Mouse (Mus musculus) liver, embryonic 14.5 days (tissue): ENCODE measurements at regions not wholly inside any gene's neighbourhood (a gene's known extent, or its start where the extent isn't known, plus 50 kb on each side); places are given as distances from the start of the nearest gene placed in this dataset.

Experiments used
- ATAC-seq: fragments of 200-750 bp; cut with Nextera tagmentation; 2 replicates; pipeline ENCODE4 v1.8.0; 2017; ENCODE audit warnings: moderate number of reproducible peaks, mild to moderate bottlenecking, moderate library complexity; ENCODE audit not compliant: insufficient read depth
- DNase-seq, 3 experiments: peaks; one replicate each; pipeline ENCODE4 v3.0.0-alpha.2; 2012 to 2013; ENCODE audit warnings: low read depth in 3 of 3, low spot score in 3 of 3
- H3K27ac ChIP-seq: fragments of 300-500 bp; sonication (generic); 2 replicates; pipeline ENCODE4 v1.5.1; 2014; ENCODE audit warnings: moderate library complexity, mild to moderate bottlenecking, control low read depth, inconsistent platforms
- H3K27me3 ChIP-seq: fragments of 300-500 bp; sonication (generic); 2 replicates; pipeline ENCODE4 v1.6.1; 2014; ENCODE audit warnings: mild to moderate bottlenecking, low read length, moderate library complexity; ENCODE audit not compliant: control insufficient read depth, insufficient read depth
- H3K36me3 ChIP-seq: fragments of 300-500 bp; sonication (generic); replicated peaks from 2 replicates; pipeline ENCODE4 v1.6.1; 2014; ENCODE audit warnings: low read depth; ENCODE audit not compliant: control insufficient read depth, insufficient read depth
- H3K4me1 ChIP-seq, 2 experiments: fragments of 200-500 bp in 1 of 2; fragments of 300-500 bp in 1 of 2; sonication (generic) in 1 of 2; replicated peaks; 2 replicates each; pipeline ENCODE4 v1.6.1; 2012 to 2014; ENCODE audit warnings: antibody characterized with exemption in 1 of 2, inconsistent platforms in 1 of 2, low read length in 1 of 2; ENCODE audit not compliant: control insufficient read depth in 2 of 2, insufficient read depth in 2 of 2
- H3K4me2 ChIP-seq: fragments of 300-500 bp; sonication (generic); 2 replicates; pipeline ENCODE4 v1.6.1; 2014; ENCODE audit warnings: low read depth, mild to moderate bottlenecking, control low read depth, moderate library complexity
- H3K4me3 ChIP-seq, 2 experiments: fragments of 200-500 bp in 1 of 2; fragments of 300-500 bp in 1 of 2; sonication (generic) in 1 of 2; 2 replicates each; pipeline ENCODE4 v1.5.1; 2012 to 2014; ENCODE audit warnings: low read depth in 2 of 2, low read length in 2 of 2, mild to moderate bottlenecking in 2 of 2, control low read depth in 1 of 2, inconsistent platforms in 1 of 2, moderate library complexity in 1 of 2; ENCODE audit not compliant: insufficient read depth in 1 of 2
- H3K9ac ChIP-seq: fragments of 300-500 bp; sonication (generic); replicated peaks from 2 replicates; pipeline ENCODE4 v1.6.1; 2014; ENCODE audit warnings: mild to moderate bottlenecking, control low read depth, moderate library complexity
- H3K9me3 ChIP-seq: fragments of 300-500 bp; sonication (generic); 2 replicates; pipeline ENCODE4 v1.6.1; 2016; ENCODE audit warnings: low read length, mixed read lengths; ENCODE audit not compliant: control insufficient read depth
- CTCF ChIP-seq: IDR thresholded peaks from 2 replicates; pipeline ENCODE4 v1.5.1; 2016; ENCODE audit warnings: antibody characterized with exemption, low read depth, control low read depth
- EP300 ChIP-seq: IDR thresholded peaks from 2 replicates; pipeline ENCODE4 v1.6.1; 2016; ENCODE audit warnings: antibody characterized with exemption, low read depth
- WGBS: fragments of 180-500 bp; shearing (Covaris S2); extraction: QIAGEN DNeasy Blood & Tissue Kit; methylation state at CpG from one replicate; pipeline ENCODE4 v1.1.7; 2014; ENCODE audit not compliant: insufficient replicate concordance; 5-methylcytosine and 5-hydroxymethylcytosine counted together

DNA sequence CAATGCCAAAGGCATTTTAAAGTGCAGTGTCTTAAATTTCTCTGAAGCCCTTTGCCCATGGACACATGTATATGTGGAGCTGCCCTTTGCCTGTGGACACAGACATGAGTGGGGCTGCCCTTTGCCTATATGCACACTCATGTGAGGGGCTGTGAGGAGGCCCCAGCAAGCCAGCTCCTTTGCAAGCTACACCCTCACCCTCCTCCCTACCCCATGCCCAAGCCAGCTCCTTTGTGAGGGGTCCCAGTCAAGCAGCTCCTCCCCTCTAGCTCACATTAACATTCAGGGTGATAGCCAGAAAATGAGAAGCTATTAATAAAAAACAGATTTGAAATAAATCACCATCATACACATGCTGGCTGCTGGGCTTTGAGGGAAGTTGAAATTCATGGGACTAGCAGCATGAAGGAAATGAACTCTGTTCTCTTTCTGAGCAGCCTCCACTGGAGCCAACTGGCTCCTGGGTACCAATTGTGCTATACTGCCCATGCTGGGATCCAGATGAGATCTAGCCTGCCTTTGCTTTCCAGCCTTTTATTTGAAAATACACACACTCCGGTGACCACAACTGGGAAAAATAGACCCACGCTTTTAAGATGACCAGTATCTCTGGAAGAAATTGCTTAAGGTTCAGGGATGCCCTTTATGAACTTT lies 151.4 kb downstream of the Abcc12 start:
- ATAC-seq (no peak), DNase-seq (no peak)
- Histone ChIP-seq H3K36me3 (no peaks in the 10 kb centered on the region), H3K9ac (no peak overlapping the region), H3K4me2 (no peak overlapping the region), H3K4me3 (no peak overlapping the region), H3K27me3 (no peaks in the 10 kb centered on the region), H3K4me1 (no peaks in the 10 kb centered on the region), H3K27ac (no peak overlapping the region), H3K9me3 (no peaks in the 10 kb centered on the region)
- TF ChIP-seq CTCF (no peak), EP300 (no peak)
- 80% methylated on average over 2 of the region's 2 CpGs for WGBS

DNA sequence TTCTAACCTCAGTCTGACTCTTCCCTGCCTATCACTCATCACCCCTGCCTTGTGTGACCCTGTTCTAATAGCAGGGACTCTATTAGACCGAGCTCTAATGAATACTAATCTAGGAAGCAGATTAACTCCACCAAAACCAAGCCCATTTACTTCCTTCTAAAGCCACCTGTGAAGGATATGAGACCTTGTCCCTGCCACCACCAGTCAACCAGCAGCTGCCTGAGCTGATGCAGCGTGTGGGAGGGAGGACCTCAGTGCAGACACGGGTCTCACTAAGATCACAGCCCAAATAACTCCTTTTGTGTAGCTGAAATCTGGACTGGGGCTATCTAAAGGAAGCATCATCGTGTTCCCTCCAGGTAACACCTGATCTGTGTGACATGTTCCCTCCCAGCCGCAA lies 152.4 kb downstream of the Abcc12 start:
- Histone ChIP-seq H3K36me3 (no peaks in the 10 kb centered on the region), H3K4me2 (no peak overlapping the region), H3K4me3 (no peak overlapping the region), H3K9me3 (no peaks in the 10 kb centered on the region), H3K4me1 (no peaks in the 10 kb centered on the region), H3K27ac (no peak overlapping the region), H3K9ac (no peak overlapping the region), H3K27me3 (no peaks in the 10 kb centered on the region)
- WGBS = 47% methylated on average over 5 of the region's 5 CpGs
- no peak for DNase-seq
- ATAC-seq = no peak
- TF ChIP-seq CTCF (no peak), EP300 (no peak)

DNA sequence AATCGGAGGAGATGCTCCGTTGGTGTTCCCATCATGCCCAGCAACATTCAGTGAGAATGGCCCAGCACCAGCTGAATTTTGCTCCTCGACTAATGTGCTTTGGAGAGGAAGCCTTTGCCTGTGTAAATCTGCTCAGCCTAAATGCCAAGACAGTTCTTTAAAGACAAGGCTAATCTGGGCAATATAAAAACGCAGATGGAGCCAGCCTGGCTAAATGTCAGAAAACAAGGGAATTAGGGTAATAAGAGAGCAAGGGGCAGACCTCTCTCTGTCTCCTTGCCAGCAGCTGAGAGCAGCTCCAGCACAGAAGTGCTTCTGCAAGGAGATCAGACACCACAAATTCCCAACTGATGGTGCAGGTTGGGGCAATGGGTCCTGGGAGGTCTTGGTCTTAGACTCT lies 154.4 kb downstream of the Abcc12 start:
- no peak overlapping the region for H3K4me3 ChIP-seq
- no peak for DNase-seq

DNA sequence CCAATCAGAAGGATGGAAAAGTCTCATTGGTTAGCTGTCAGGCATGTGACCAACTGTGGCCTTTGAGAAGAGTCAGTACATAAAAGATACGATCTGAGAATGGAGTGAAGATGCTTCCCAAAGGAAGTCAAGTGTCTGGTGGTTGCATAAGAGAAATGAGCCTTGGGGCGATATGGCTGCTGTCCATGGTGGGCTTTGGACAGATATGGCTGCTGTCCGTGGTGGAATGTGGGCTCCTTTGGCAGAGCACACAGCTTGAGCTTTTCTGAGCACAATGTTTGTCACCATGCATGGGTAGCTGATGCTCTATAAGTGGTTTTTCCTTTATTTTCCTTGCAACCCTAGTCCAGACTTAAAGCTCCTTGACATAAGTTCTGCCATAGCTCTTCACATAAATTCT lies 155.1 kb downstream of the Abcc12 start:
- Histone ChIP-seq H3K4me2 (no peak overlapping the region), H3K4me1 (no peaks in the 10 kb centered on the region), H3K27me3 (no peaks in the 10 kb centered on the region), H3K9ac (no peak overlapping the region), H3K4me3 (no peak overlapping the region), H3K36me3 (no peaks in the 10 kb centered on the region), H3K27ac (no peak overlapping the region), H3K9me3 (no peaks in the 10 kb centered on the region)
- ATAC-seq (no peak), DNase-seq (no peak)
- 46% methylated on average over 3 of the region's 3 CpGs for WGBS
- TF ChIP-seq CTCF = no peak
- no peak for TF ChIP-seq EP300

More for the DNA sequence above, 154.4 kb downstream of the Abcc12 start:
- ATAC-seq = no peak
- H3K27me3 ChIP-seq = no peaks in the 10 kb centered on the region
- 44% methylated on average over 4 of the region's 4 CpGs for WGBS
- H3K4me1 ChIP-seq = no peaks in the 10 kb centered on the region
- no peaks in the 10 kb centered on the region for H3K36me3 ChIP-seq
- H3K27ac ChIP-seq = no peak overlapping the region
- no peaks in the 10 kb centered on the region for H3K9me3 ChIP-seq
- no peak overlapping the region for H3K9ac ChIP-seq
- TF ChIP-seq CTCF (no peak), EP300 (no peak)
- no peak overlapping the region for H3K4me2 ChIP-seq

DNA sequence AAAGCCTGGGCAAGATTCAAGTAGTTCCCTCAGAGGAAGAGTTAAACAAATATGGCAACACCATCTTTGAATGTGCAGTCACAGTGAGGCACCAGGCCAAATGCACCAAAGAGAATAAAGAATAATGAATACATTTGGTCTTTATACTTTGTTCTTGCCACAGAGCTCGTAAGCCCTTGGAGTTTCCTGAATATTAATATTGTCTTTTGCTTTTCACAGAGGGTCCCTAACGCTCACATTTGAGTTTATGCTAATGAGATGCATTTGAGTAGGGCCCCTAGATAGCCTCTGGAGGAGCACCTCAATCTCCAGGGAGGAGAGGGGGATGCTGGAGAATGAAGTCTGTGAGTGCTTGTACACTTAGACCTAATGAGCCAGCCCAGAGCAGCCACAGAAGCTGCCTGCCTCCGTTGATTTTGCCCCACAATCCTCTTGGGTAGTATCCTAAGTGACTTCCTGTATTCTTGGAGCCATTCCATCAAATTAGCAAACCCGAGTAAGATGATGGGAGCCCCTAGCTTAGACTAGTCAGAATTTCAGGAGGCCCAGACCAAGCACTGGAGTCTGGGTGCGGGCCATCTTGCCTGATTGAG lies 161.3 kb downstream of the Abcc12 start:
- H3K4me2 ChIP-seq = no peak overlapping the region
- no peak for TF ChIP-seq CTCF
- no peak for TF ChIP-seq EP300
- H3K9me3 ChIP-seq = no peaks in the 10 kb centered on the region
- no peak overlapping the region for H3K9ac ChIP-seq
- no peaks in the 10 kb centered on the region for H3K36me3 ChIP-seq
- no peak overlapping the region for H3K27ac ChIP-seq
- H3K4me1 ChIP-seq = no peaks in the 10 kb centered on the region
- no peak for ATAC-seq
- H3K4me3 ChIP-seq = no peak overlapping the region
- 50% methylated on average over 5 of the region's 5 CpGs for WGBS
- no peaks in the 10 kb centered on the region for H3K27me3 ChIP-seq
- no peak for DNase-seq
